Mouse (Mus musculus): Measurements from ENCODE around the gene Eci3.
A peak's percentile ranks its signal among the peaks of the same experiment; 100 is the strongest.
"Not testable (repeated sequence)": the region's sequence is repeated elsewhere in the genome, so short reads cannot be mapped to it uniquely, and the experiment has no call there.

Eci3 gene

DNA sequence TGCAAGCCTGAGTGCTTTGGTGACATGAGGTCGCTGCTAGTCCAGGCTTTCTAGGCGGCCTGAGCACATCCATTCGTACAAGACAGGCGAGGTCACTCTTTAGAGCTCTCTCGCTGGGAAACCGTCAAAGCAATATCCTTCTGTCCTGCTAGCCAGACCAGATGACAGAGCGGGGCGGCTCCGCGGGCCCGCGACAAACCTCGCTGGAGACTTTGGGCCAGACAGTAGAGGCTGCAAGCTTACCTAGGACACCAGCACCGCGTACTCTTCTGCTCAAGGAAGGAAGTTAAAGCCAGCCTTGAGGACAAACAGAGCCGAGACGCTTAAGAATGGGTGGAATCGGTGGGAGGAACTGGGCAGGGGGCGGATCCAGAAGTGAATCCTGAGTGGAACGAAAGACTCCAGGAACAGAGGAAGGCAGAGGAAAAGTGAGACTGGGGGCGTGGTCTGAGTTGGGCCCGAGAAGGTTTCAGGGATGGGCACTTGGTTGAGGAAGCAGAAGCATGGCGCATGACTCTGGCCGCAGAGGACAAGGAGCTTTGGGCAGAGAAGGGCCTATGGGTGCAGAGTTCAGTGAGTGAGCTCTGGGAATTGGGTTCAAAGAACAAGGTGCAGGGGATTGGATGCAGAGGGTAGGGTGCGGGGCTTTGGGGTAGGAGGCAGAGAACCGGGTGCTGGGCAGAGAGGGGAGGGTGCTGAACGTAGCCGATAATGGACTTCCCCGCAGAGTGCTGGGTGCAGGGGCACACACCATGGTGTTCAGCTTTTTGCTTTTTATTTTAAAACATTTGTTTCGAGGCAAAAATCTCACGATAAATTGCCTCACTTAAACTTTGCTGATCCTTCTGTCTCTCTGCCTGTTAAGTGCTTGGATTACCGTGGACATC, at the start of gene Eci3:
Gene Eci3, minus strand, starts transcription at position 300 of the 887 bp plus-strand sequence.
- peak; percentile 67 for ATAC-seq (ENCODE audit: low TSS enrichment)

DNA sequence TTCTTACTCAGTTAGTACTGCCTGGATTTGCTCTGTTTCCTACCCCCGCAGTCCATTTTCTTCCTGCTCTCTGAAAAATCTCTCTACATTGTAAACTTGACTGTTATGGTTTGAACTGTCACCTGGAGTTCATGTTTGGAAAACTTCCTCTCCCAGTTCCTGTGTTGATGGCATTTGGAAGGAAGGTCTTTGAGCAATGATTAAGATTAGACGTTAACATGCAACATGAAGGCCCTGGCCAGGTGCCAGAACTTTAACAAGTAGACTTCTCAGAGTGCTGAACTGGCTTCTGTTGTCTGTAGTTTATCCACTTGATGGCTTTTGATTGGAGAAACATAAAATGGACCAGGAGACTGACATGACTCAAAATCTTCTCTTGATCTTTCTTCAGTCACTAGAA, 32.3 kb upstream of the Eci3 start:
- ATAC-seq (ENCODE audit: low TSS enrichment), result no peak

DNA sequence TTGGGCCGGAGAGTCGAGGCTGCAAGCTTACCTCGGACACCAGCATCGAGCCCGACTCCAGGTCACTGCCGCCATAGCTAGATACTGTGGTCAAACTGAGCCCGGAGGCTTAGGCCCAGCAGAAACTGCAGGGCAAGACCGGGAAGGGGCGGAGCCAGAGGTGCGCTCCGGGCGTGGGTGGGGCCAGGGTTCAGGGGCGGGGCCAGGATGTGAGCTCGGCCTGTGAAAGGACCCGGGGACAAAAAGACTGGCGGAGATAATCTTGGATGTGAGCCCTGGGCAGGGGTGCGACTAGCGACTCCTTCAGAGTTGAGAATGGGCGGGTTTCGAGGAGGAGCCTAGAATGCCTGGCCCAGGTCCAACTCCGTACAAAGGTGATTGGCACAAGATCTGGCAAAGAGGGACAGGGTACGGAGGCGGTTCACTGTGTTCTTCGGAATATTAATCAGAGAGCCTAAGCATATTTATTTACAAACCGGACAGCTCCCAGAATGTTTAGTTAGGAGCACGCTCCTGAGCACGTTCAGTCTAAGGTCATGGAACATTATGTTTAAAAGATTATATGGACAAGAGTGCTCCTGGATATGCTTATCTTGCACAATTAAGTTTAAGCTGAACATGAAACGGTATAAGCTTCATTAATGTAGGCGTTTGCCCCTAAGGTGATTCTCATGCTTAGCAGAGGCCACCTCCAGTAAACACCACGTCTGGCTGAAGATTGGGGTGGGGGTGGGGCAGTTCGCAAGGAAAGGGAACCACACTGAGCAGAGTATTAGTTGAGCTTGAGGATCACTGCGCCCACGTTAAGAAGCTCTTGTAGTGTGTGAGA, 30.6 kb upstream of the Eci3 start:
- peak; percentile 92 for ATAC-seq (ENCODE audit: low TSS enrichment)

DNA sequence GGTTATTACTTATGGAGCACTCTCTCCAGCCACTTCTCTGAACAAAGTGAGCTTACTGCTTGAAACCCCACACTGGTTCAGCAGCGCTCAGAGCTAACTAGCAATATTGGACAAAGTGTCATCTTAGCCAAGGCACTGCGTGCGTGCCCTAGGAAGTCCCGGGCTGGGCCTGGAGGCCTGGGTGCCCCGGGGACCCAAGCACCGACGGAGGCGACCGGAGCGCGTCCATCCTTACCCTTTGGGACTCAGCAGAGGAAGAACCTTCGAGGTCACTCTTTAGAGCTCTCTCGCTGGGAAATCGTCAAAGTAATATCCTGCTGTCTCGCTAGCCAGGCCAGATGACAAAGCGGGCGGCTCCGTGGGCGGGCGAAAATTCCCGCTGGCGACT, 30.0 kb upstream of the Eci3 start:
- peak; percentile 50 for ATAC-seq (ENCODE audit: low TSS enrichment)

DNA sequence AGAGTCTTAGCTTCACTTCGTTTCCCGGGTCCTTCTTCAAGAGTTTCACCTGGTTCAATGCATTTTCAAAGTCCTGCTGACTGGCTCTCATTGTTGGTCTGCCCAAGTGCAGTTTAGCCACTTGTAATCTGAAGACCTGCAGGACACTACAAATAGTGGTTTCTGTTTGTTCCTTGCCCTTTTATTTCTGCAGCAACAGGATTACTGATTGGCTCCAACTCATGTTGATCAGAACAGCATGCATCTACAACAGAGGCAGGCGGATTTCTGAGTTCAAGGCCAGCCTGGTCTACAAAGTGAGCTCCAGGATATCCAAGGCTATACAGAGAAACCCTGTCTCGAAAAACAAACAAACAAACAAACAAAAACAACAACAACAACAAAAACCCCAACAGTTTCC, 29.5 kb upstream of the Eci3 start:
- no peak for ATAC-seq (ENCODE audit: low TSS enrichment)

DNA sequence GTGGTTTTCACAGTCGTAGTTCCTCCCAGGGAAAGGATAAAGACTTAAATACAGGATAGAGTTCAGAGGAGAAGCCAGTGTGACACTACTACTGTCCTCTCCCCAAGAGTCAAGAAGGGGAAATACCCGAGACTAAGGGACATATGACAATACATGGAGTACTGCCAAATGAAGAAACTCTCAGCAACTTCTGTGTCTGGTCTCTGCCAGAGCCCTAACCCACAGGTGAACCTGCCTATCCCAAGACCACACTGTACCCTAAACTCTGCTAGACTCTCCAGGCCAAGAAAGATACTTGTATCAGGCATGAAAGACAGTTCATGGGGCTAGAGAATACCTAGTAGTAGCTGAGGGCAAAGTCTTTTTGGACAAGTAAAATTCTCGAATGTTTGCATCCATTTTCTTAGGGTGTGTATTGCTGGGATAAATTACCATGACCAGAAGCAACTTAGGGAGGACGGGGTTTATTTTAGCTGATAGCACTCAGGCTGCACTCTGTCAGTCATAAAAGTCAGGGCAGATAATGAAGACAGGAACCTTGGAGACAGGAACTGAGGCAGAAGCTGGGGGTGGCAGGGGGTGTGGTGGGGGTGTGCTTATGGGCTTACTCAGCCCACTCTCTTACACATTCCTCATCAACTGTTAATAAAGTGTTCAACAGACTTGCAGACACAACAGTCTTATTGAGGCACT, 28.1 kb upstream of the Eci3 start:
- ATAC-seq (ENCODE audit: low TSS enrichment), result no peak

DNA sequence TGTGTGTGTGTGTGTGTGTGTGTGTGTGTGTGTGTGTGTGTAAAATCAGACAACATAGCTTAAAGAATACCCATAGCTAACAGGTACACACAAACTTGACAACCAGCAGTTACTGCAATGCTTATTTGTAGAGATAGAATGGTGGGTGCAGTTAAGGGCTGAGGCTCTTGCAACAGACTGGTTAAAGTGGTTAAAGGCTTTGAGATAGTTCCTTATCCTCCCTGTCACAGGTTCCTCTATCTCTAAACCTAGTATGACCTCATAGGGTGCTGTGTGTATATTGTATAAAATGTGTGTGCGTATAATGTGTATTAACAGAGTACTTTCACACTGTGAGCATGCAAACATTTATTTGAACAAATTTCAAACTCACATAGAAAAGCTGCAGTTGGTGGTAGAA, 19.9 kb upstream of the Eci3 start:
- ATAC-seq (ENCODE audit: low TSS enrichment), result not testable (repeated sequence)

DNA sequence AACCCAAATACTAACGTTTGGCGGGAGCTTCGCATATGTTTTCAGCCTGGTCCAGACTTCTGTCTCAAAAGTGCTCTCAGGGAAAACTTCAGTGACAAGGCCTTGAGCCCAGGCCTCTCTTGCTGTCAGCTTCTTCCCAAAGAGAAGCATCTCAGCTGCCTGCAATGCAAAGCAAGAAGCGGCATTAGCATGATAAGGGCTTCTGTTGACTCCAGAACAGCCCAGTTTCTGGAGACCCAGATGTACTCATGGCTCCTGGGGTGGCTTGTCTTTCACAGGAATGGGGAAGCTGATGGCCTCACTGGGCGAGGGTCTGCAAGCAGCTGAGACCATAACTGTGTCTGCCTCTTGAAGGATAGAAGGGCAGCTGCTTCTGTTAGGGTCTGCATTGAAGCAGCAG, 15.0 kb upstream of the Eci3 start:
- ATAC-seq (ENCODE audit: low TSS enrichment), result not testable (repeated sequence)

DNA sequence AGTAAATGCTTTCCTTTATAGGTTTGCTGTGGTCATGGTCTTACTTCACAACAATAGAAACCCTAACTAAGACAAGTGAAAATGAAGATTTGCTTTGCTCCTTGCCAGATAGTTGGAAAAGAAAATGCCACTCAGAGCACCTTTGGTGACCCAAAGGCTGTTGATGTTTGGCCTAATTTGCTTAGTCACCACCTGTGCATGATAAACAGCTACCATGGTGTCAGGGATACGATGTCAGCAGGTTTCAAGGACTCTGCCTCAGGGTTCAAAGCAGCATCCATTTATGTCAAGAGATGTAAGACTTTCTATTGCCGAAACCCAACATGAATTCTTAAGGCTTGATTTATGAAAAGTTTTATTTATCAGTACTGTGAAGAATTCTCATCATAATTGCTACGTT, 13.8 kb upstream of the Eci3 start:
- no peak for ATAC-seq (ENCODE audit: low TSS enrichment)

DNA sequence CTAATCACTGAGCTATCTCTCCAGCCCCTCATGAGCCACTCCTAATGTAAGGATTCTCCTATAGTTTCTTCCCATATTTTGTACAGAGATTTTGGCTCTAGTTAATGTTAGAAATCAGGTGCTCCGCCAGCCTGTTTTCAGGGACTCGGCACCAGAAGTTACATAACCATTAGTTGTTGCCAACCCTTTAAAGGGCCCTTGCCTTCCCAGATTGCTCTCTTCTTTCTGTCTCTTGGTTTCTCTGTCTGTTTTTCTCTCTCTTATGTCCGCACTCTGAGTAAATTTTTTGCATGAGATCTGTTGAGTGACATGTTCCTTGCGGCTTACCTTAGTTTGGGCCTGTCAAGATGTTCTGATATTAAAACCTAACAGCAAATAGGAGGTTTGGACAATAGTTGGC, 12.5 kb upstream of the Eci3 start:
- no peak for ATAC-seq (ENCODE audit: low TSS enrichment)

DNA sequence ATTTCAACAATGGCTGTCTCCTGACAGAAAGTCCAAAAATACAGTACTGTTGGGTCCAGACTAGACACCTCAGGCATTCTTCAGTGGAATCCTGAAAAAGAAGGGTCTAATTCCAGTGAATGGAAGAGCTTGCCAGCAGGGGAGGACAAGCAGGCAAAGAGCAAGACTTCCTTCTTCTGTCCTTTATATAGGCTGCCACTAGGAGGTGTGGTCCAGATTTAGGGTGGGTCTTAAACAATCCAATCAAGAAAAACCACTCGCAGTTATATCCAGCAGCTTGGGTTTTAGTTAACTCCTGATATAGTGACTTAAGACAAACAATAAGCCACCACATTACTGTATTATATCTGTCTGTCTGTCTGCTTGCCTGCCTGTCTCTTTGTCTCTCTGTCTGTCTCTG, 10.2 kb upstream of the Eci3 start:
- ATAC-seq (ENCODE audit: low TSS enrichment), result no peak

DNA sequence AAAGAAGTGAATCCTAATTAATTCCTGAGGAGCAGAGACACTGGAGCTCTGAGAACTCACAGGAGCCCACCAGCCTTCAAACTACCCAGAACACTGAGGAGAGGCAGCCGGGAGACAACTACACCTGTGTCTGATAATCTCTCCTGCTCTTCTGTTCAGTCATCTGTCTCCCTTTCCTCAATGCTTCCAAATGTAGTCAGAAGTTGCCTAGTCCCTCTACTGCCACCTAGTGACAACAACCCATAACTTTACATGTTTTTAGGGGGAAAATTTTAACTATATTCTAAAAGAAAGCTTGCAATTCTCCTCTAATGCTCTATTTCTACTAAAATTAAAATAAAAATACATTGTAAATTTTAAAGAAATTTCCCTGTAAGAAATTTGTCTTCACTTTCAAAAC, 9.5 kb upstream of the Eci3 start:
- ATAC-seq (ENCODE audit: low TSS enrichment), result 0 out of 2 replicates have a peak, but pooled peaks have one; percentile 59

DNA sequence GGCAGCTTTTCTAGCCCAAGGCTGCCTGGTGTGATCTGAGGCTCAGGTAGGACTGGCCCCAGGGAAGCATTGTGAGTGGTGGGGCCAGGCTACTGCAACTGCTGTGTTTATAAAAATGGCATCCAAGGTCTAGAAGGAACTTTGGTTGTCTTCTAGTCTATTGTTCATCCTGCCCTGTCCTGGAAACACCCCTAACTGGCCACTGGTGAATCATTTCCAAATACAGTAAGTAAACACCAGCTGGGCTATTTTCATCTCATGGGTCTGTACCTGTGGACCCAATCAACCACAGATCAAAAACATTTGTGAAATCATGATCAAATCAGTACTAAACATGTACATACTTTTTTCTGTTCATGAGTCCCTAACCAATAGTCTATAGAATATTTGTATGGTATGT, 8.8 kb upstream of the Eci3 start:
- not testable (repeated sequence) for ATAC-seq (ENCODE audit: low TSS enrichment)

DNA sequence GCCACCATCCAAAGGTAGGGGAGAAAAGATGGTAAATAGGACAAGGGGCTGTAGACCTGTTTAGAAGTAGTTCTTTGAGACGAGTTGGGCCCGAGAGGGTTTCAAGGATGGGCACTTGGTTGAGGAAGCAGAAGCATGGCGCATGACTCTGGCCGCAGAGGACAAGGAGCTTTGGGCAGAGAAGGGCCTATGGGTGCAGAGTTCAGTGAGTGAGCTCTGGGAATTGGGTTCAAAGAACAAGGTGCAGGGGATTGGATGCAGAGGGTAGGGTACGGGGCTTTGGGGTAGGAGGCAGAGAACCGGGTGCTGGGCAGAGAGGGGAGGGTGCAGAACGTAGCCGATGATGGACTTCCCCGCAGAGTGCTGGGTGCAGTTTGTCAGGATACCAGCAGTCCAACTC, 2.0 kb upstream of the Eci3 start:
- ATAC-seq (ENCODE audit: low TSS enrichment), result not testable (repeated sequence)

DNA sequence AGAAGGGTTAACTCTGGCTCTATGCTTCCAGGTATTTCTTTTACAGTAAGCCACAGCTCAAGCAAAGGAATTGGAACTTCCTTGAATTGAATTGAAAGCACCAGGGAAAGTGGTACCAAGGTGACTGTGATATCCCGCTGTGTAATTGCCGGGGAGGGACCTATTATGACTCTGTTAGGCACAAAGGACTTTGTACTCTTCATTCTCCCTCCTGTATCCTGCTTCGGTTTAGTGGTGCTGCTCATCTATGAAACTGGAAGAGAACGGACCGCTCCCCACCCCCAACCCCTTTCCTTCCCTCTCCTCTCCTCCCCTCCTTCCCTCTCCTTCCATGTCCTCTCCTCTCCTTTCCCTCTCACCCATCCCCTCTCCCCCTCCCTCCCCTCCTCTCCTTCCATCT, 1.3 kb upstream of the Eci3 start:
- ATAC-seq (ENCODE audit: low TSS enrichment), result 0 out of 2 replicates have a peak, but pooled peaks have one; percentile 13

DNA sequence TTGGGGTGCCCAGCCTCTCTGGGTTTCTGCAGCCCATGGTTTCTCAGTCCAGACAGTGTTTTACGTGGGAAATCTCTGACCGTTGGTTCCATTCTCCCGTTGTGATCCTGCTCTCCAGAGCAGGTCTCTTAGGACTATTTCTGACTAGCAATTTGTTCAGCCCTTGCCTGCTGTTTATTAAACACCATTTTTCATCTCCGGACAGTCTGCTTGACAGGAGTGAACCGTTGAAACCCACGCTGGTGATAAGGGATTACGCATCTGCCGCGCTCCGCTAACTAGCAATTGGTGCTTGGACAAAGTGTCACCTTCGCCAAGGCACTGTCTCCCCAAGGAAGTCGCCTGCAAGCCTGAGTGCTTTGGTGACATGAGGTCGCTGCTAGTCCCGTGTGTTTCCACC, 809 bp upstream of the Eci3 start:
- ATAC-seq (ENCODE audit: low TSS enrichment), result peak; percentile 27; the same call in 1 of the 2 replicates

DNA sequence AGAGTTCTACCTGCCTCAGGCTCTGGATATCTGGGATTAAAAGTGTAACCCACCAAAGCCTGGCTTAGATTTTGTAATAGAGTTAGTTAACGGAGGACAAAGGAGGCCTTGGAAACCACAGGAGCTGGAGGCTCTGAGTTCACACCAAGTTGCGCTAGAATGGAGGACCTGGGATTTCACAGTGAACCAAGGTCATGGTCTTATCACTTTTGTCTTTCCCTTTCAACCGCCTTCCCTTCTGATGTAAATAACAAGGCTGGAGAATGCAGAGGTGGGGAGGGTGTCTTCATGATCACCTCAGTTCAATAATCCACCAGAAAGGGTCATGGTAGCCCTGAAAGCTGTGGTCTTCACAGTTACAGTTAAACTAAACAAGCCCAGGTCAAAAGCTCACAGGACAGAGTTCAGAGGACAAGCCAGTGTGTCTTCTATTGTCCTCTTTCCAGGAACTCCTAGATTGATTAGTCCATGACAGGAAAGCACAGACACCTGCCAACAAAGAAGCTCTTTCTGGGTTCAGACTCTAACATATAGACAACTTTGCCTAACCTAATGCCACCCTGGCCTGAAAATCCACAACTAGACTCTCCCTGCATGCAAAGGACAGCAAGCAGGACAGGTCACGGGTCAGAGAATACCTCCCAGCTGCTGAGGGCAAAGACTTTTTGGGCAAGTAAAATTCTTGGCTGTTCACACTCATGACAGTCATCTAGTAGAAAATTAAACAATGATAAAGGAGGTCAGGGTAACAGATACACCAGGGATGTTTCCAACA, 2.4 kb downstream of the Eci3 start:
- ATAC-seq (ENCODE audit: low TSS enrichment), result no peak

DNA sequence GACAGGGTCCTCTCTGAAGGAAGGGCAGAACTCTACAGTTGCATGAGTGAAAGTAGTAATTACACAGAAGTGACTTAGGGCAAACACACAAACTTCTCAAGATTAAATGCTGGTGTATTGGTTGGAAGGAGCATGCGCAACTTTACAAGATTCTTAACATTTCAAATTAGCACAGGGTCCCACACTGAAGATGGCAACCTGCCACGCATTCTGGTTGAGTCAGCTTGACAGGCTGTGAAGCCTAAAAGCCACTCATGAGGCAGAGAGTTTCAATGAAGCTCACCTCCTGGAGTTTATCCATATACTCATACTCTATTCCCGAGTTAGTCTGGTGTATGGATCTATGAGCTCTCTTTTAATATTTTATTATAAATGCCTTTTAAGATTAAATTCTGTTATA, 5.5 kb downstream of the Eci3 start:
- ATAC-seq (ENCODE audit: low TSS enrichment), result not testable (repeated sequence)

DNA sequence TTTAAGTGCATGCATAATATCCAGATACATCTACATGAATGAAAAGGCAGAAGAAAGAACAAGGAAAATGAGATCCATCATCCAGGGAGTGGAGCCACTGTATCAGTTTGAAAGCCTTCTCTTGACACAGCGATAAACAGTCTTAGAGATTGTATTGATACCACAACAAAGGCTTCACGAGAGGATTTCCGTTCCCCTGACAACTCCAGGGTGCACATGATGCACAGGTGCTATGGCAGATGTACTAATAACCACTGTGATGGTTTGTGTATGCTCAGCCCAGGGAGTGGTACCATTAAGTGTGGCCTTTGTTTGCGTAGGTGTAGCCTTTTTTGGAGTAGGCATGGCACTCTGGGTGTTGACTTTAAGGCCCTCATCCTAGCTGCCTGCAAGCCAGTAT, 6.7 kb downstream of the Eci3 start:
- no peak for ATAC-seq (ENCODE audit: low TSS enrichment)

DNA sequence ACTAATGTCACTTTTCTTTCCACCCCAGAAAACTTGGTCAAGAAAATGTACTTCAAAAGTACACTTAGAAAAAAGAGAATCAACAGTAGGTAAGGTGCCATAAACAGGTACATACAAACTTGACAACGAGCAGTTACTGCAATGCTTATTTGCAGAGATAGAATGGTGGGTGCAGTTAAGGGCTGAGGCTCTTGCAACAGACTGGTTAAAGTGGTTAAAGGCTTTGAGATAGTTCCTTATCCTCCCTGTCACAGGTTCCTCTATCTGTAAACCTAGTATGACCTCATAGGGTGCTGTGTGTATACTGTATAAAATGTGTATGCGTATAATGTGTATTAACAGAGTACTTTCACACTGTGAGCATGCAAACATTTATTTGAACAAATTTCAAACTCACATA, 12.2 kb downstream of the Eci3 start:
- not testable (repeated sequence) for ATAC-seq (ENCODE audit: low TSS enrichment)

DNA sequence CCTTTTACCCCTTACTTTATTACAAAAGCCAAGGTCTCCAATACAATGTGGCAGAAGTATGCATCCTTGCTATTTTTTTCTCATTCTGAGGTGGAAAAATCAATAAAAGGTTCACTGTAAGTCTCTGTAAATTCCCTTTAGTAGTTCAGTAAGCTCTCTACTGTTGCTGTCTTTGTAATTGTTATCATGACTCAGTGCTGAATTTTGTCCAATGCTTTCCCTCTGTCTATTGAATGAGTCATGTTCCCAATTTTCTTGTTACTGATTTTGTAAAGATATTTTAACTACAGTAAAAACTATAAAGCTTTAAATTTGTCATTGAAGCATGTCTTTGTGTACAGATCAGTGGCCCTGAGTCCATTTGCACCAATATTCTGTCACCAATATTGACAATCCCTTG, 21.2 kb downstream of the Eci3 start:
- 0 out of 2 replicates have a peak, but pooled peaks have one; percentile 62 for ATAC-seq (ENCODE audit: low TSS enrichment)
